Mouse (Mus musculus): Measurements from ENCODE around the gene Odf3l2. TPM values are rescaled to one million over a fixed set of nuclear protein-coding genes. Genes with fewer than 3 reads are reported as not detected.

The Odf3l2 gene
- polyA plus RNA-seq, 1 experiment from 2014 or later = not detected

DNA sequence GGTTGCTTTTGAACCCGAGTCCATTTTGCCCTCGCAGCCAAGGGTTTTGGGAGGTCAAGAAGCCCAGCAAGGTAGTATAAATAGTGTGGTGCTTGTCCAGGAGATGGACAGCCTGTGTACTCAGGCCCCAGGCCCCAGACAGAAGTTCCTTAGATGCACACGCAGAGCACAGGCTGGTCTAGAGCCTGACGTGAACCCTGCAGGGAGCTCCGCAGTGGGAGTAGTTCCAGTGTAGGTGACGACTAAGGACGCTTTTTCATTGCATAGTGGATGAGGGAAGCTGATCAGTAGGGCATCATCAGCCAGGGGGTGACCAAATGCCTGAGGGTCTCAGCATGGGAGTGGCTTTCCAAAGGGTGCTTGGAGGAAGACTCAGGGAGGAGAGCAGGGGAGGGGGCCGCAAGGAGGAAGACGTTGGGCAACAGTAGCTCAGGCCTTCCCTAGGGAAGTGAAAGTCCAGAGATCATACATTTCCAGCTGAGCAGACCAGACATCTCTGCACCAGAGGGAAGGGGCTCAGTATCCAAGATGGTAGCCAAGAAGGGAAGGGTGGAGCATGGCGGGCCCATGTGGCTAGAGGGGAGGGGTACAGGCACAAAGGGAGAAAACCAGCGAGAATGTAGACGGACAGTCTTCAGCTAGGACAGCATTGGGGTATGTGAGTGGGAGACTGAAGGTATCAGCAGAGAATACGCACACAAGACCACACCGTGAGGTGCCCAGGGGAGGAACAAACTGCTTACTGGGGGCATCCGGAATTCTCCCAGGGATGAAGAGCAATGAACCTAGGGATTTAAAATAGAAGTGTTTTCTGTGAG, 24.7 kb upstream of the Odf3l2 start:
- Histone ChIP-seq H3K4me3 (peak overlapping the region; percentile 62), H3K4me1 (replicated peaks) (peaks cover 15% of the 10 kb centered on the region), H3K27ac (peak overlapping the region; percentile 83; the same call in 1 of the 2 replicates), H3K4me2 (peak overlapping the region; percentile 73), H3K9ac (peak overlapping the region; percentile 64), H3K27me3 (peaks cover 4% of the 10 kb centered on the region; the same call in 1 of the 2 replicates), H3K36me3 (no peaks in the 10 kb centered on the region), H3K9me3 (replicated peaks) (no peaks in the 10 kb centered on the region)
- ATAC-seq (replicated peaks; ENCODE audit: insufficient number of reproducible peaks, insufficient read depth, low FRiP score, low read depth) = no peak
- WGBS = 36% methylated on average over 15 of the region's 15 CpGs

DNA sequence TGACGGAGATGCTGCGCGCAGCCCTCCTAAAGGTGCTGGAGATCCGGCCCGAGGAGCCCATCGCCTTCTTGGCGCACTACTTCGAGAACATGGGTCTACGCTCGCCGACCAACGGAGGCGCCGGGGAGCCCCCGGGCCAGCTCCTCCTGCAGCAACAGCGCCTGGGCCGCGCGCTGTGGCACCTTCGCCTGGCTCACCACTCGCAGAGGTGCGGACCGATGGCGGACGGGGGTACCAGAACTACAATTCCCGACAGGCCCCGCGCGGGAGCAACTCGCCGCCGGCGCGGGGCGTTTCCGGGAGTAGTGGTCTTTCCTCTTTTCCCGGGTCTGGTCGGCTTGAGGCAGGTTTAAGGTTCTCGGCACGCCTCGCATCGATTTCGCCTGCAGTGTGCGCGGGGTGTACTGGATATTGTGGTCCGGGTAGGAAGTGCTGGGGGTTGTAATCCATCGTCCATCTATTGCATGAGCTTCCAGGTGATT, 24.1 kb upstream of the Odf3l2 start:
- H3K4me3 ChIP-seq = peak overlapping the region; percentile 62
- peaks cover 15% of the 10 kb centered on the region for H3K4me1 ChIP-seq (replicated peaks)
- peak overlapping the region; percentile 73 for H3K4me2 ChIP-seq
- H3K27ac ChIP-seq = peak overlapping the region; percentile 83
- H3K9ac ChIP-seq = peak overlapping the region; percentile 64
- peaks cover 4% of the 10 kb centered on the region; the same call in 1 of the 2 replicates for H3K27me3 ChIP-seq
- under 1% methylated on average over 47 of the region's 47 CpGs for WGBS
- no peaks in the 10 kb centered on the region for H3K36me3 ChIP-seq
- H3K9me3 ChIP-seq (replicated peaks) = no peaks in the 10 kb centered on the region
- ATAC-seq (replicated peaks; ENCODE audit: insufficient number of reproducible peaks, insufficient read depth, low FRiP score, low read depth) = peak; percentile 47

DNA sequence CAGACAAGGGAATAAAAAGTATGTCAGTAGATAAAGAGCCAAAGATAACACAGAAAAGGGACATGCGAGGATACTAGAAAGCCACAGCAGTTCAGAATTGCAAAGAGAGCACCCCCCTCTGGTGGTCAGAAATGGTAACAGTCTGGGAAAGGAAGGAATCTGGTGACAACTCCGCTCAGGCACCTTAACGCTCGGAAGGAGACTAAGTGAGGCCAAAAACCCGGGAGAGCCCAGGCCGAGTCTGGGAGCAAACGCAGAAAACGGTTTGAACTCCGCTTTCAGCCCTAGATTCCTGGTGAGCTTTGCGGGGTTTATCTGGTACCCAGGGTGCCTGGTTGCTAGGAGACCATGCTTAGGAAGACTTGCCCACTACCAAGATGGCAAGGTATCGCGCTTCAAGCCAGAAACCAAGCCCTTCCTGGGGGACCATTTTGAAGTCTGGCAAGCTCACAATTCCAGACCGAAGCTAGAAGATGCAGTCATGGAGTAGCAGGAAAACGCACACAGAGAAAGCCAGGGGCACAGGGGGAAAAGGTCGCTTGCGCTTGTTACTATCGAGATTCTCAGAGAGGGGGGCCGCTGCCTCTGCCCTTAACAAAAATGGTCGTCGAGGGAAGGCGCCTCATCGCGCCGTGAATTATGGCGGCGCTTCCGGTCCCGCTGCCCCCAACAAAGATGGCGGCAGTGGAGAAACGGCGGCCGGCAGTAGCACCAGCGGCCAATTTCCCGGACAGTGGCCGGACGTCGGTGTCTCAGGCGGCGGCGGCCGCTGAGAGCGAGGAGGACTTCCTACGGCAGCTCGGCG, 23.4 kb upstream of the Odf3l2 start, which contains the start of gene Tpgs1:
TSS of gene Tpgs1 (plus strand) at position 599 of the 805 bp plus-strand sequence.
- Histone ChIP-seq H3K4me3 (peak within 1 kb of the TSS; percentile 62), H3K27me3 (peaks cover 4% of the 10 kb centered on the region; the same call in 1 of the 2 replicates), H3K9ac (peak within 1 kb of the TSS; percentile 64), H3K36me3 (no peaks in the 10 kb centered on the region), H3K27ac (peak within 1 kb of the TSS; percentile 83), H3K9me3 (replicated peaks) (no peaks in the 10 kb centered on the region), H3K4me1 (replicated peaks) (peaks cover 17% of the 10 kb centered on the region), H3K4me2 (peak within 1 kb of the TSS; percentile 73)
- ATAC-seq (replicated peaks; ENCODE audit: insufficient number of reproducible peaks, insufficient read depth, low FRiP score, low read depth) = peak; percentile 75
- 0% methylated on average over 44 of the region's 45 CpGs for WGBS

DNA sequence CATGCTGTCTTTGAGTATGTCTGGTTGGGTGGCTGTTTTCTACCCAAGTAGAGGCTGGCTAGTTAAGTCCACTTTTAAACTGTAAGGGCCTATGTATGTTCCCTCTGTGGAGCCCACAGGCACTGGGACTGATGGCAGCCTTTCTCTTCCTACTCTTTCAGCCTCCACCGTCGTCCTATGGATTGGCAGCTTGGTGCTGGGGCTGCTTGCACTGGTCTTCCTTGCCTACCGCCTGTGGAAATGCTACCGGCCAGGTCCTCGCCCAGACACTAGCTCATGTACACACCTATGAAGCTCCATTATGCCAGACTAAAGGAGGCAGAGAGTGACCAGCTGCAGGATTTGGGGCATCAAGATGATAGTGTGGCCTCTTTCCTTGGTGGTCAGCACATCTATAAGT, 22.5 kb upstream of the Odf3l2 start:
- H3K4me1 ChIP-seq (replicated peaks) = peaks cover 17% of the 10 kb centered on the region
- no peak overlapping the region for H3K9ac ChIP-seq
- H3K4me3 ChIP-seq = no peak overlapping the region
- 76% methylated on average over 5 of the region's 5 CpGs for WGBS
- H3K36me3 ChIP-seq = no peaks in the 10 kb centered on the region
- no peak overlapping the region for H3K4me2 ChIP-seq
- no peak overlapping the region for H3K27ac ChIP-seq
- ATAC-seq (replicated peaks; ENCODE audit: insufficient number of reproducible peaks, insufficient read depth, low FRiP score, low read depth) = no peak
- H3K27me3 ChIP-seq = peaks cover 4% of the 10 kb centered on the region; the same call in 1 of the 2 replicates
- no peaks in the 10 kb centered on the region for H3K9me3 ChIP-seq (replicated peaks)

DNA sequence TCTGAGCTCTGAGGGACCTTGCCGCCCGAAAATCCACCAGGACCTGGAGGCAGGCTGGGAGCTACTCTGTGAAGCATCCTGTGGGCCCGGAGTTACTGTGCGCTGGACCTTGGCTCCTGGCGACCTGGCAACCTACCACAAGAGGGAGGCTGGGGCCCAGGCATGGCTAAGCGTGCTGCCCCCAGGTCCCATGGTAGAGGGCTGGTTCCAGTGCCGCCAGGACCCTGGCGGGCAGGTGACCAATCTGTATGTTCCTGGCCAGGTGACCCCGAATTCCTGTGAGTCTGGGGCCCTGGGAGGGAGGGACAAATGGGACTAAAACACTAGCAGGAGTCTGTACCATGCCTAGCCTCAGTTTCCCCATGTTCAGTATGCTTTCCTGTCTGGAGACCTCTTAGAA, 21.0 kb upstream of the Odf3l2 start:
- Histone ChIP-seq H3K4me2 (no peak overlapping the region), H3K27ac (no peak overlapping the region), H3K9me3 (replicated peaks) (no peaks in the 10 kb centered on the region), H3K27me3 (peaks cover 4% of the 10 kb centered on the region; the same call in 1 of the 2 replicates), H3K36me3 (no peaks in the 10 kb centered on the region), H3K4me3 (no peak overlapping the region), H3K4me1 (replicated peaks) (peaks cover 17% of the 10 kb centered on the region), H3K9ac (no peak overlapping the region)
- 66% methylated on average over 9 of the region's 9 CpGs for WGBS
- ATAC-seq (replicated peaks; ENCODE audit: insufficient number of reproducible peaks, insufficient read depth, low FRiP score, low read depth) = no peak

DNA sequence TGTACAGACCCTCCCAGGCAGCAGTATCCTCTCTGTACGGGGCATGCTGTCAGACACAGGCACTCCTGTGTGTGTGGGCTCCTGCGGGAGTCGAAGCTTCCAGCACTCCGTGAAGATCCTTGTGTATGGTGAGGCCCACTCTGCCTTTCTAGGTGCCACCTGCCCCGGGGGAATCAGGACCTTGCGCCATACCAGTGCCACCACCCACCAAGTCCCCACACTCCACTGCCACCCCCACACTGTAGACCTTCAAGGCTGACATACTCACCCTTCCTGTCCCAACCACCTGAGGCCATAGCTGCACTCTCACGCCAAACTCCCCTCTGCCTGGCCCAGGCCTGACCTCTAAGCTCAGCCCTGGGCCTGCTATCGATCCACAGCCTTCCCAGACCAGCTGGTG, 19.5 kb upstream of the Odf3l2 start:
- no peak for ATAC-seq (replicated peaks; ENCODE audit: insufficient number of reproducible peaks, insufficient read depth, low FRiP score, low read depth)
- H3K4me2 ChIP-seq = no peak overlapping the region
- H3K4me1 ChIP-seq (replicated peaks) = peaks cover 6% of the 10 kb centered on the region
- WGBS = 81% methylated on average over 8 of the region's 8 CpGs
- no peak overlapping the region for H3K9ac ChIP-seq
- no peaks in the 10 kb centered on the region for H3K9me3 ChIP-seq (replicated peaks)
- peaks cover 4% of the 10 kb centered on the region; the same call in 1 of the 2 replicates for H3K27me3 ChIP-seq
- H3K36me3 ChIP-seq = no peaks in the 10 kb centered on the region
- H3K4me3 ChIP-seq = no peak overlapping the region
- no peak overlapping the region for H3K27ac ChIP-seq

DNA sequence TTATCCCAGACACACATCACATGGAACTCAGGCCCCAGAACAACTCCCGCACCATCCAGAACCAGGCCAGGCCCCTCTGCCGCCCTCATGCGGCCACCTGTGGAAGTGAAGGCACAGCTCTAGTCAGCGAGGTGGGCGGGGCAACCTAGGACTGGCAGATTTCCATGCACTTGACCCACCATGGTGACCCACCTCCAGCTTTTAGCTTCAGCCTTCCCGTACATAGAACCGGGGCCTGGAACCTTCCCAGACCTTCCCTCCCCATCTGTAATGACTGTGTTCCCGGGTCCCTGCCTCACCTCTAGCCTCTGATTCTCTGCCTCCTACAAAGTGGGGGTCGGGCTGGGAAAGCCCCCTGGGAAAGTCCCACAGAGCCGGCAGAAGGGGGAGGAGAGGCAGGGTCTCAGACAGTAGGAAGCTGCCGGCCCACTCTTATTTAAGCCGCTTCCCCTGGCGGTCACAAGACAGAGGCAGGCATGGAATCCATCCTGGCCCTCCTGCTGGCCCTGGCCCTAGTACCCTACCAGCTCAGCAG, 18.7 kb upstream of the Odf3l2 start, which contains the start of gene Madcam1:
TSS of gene Madcam1 (plus strand) at position 429 of the 535 bp plus-strand sequence.
- ATAC-seq (replicated peaks; ENCODE audit: insufficient number of reproducible peaks, insufficient read depth, low FRiP score, low read depth) = no peak
- no peak within 1 kb of the TSS for H3K4me2 ChIP-seq
- H3K27me3 ChIP-seq = peaks cover 4% of the 10 kb centered on the region; the same call in 1 of the 2 replicates
- H3K9me3 ChIP-seq (replicated peaks) = no peaks in the 10 kb centered on the region
- peaks cover 5% of the 10 kb centered on the region; the same call in 1 of the 2 replicates for H3K4me1 ChIP-seq (replicated peaks)
- H3K36me3 ChIP-seq = no peaks in the 10 kb centered on the region
- WGBS = 13% methylated on average over 13 of the region's 13 CpGs
- no peak within 1 kb of the TSS for H3K9ac ChIP-seq
- H3K4me3 ChIP-seq = no peak within 1 kb of the TSS
- no peak within 1 kb of the TSS for H3K27ac ChIP-seq

DNA sequence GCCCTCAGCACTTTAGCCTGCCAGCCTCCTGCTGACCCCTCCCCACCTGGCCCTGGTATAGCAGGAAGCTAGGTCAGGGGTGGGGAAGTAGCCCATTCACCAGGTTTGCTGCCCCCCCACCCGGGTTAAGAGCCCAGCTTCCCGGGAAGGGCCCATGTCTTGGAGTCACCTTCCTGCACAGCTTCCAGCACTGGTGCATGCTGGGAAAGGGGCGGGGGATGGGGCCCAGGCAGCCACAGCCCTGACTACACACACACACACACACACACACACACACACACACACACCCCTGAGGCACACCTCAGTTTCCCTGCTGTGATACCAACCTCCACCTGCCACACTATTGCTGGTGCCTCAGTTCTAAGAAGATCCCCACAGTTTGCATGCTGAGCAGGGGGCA, 16.3 kb upstream of the Odf3l2 start:
- Histone ChIP-seq H3K4me2 (no peak overlapping the region), H3K9ac (no peak overlapping the region), H3K4me3 (no peak overlapping the region), H3K9me3 (replicated peaks) (no peaks in the 10 kb centered on the region), H3K27ac (no peak overlapping the region), H3K4me1 (replicated peaks) (peaks cover 3% of the 10 kb centered on the region; the same call in 1 of the 2 replicates), H3K27me3 (peaks cover 4% of the 10 kb centered on the region; the same call in 1 of the 2 replicates), H3K36me3 (no peaks in the 10 kb centered on the region)
- 25% methylated on average over 3 of the region's 3 CpGs for WGBS
- no peak for ATAC-seq (replicated peaks; ENCODE audit: insufficient number of reproducible peaks, insufficient read depth, low FRiP score, low read depth)

DNA sequence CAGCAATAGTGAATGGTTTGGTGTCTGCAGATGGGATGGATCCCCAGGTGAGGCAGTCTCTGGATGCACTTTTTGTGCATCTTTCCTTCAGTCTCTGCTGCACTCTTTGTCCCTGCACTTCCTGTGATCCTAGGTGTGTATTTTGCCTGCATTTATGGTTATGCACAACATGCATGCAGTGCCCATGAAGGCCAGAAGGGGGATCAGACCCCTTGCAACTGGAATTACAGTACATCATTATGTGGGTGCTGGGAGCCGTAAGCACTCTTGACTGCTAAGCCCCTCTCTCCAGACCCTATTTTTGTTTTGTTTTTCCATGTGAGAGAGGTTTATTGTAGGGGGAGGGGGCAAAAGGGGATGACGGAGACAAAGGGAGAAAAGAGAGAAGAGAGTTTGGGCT, 14.8 kb upstream of the Odf3l2 start:
- no peak for ATAC-seq (replicated peaks; ENCODE audit: insufficient number of reproducible peaks, insufficient read depth, low FRiP score, low read depth)
- Histone ChIP-seq H3K9ac (no peak overlapping the region), H3K4me3 (no peak overlapping the region), H3K4me1 (replicated peaks) (peaks cover 3% of the 10 kb centered on the region; the same call in 1 of the 2 replicates), H3K36me3 (no peaks in the 10 kb centered on the region), H3K27me3 (peaks cover 4% of the 10 kb centered on the region), H3K9me3 (replicated peaks) (no peaks in the 10 kb centered on the region), H3K4me2 (no peak overlapping the region), H3K27ac (no peak overlapping the region)
- WGBS = 67% methylated on average over 2 of the region's 2 CpGs

DNA sequence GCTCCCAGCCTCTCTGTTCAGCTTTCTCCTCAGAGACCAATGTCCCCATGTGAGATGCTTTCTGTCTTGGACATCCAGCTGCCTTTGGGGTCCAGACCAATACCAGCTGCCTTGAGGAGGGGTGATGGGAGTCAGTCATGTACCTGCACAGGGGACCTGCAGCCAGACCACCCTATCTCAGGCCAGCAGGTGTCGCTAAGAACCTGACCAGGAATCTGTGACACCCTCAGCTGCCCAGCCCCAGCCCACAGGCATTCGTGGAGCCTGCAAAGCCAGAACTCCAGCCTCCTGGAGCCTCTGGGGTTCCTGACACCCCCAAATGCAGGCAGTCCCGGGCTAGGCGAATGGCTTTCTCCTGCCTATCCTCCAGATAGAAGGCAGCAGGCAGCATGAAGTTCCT, 13.3 kb upstream of the Odf3l2 start:
- H3K9me3 ChIP-seq (replicated peaks) = no peaks in the 10 kb centered on the region
- 9% methylated on average over 4 of the region's 4 CpGs for WGBS
- ATAC-seq (replicated peaks; ENCODE audit: insufficient number of reproducible peaks, insufficient read depth, low FRiP score, low read depth) = no peak

DNA sequence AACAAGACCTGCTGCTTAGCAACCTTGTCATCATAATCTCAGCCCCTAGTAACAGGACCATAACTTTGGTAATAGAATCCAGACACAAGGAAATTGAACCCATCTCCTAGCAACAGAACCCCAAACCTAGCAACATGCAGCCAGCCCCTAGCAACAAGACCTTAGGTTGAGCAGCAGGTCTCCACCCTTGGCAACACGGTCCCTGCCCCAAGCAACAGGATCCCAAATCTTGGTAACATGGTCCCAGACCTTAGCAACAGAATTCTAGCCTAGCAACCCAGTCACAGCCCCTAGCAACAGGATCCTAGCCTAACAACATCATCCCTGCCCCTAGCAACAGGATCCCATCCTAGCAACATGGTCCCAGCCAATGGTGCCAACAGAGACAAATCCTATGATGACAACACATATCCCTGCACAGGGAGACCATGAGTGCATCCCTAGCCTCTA, 9.4 kb upstream of the Odf3l2 start:
- peaks cover 20% of the 10 kb centered on the region for H3K27me3 ChIP-seq
- no peak for ATAC-seq (replicated peaks; ENCODE audit: insufficient number of reproducible peaks, insufficient read depth, low FRiP score, low read depth)
- no peak overlapping the region for H3K9ac ChIP-seq
- no peak overlapping the region for H3K4me3 ChIP-seq
- H3K27ac ChIP-seq = no peak overlapping the region
- no peaks in the 10 kb centered on the region for H3K9me3 ChIP-seq (replicated peaks)
- no peaks in the 10 kb centered on the region for H3K4me1 ChIP-seq (replicated peaks)
- no peak overlapping the region for H3K4me2 ChIP-seq
- no peaks in the 10 kb centered on the region for H3K36me3 ChIP-seq
- 46% methylated on average over 1 of the region's 1 CpGs for WGBS

More for the DNA sequence above, 13.3 kb upstream of the Odf3l2 start:
- H3K9ac ChIP-seq = no peak overlapping the region
- H3K36me3 ChIP-seq = no peaks in the 10 kb centered on the region
- no peak overlapping the region for H3K4me2 ChIP-seq
- no peaks in the 10 kb centered on the region for H3K4me1 ChIP-seq (replicated peaks)
- H3K4me3 ChIP-seq = no peak overlapping the region
- H3K27me3 ChIP-seq = peaks cover 11% of the 10 kb centered on the region
- H3K27ac ChIP-seq = no peak overlapping the region

All from heart, embryonic 15.5 days (tissue).